ENCODE assay signal across 16 mouse cellular contexts in the genomic region with DNA sequence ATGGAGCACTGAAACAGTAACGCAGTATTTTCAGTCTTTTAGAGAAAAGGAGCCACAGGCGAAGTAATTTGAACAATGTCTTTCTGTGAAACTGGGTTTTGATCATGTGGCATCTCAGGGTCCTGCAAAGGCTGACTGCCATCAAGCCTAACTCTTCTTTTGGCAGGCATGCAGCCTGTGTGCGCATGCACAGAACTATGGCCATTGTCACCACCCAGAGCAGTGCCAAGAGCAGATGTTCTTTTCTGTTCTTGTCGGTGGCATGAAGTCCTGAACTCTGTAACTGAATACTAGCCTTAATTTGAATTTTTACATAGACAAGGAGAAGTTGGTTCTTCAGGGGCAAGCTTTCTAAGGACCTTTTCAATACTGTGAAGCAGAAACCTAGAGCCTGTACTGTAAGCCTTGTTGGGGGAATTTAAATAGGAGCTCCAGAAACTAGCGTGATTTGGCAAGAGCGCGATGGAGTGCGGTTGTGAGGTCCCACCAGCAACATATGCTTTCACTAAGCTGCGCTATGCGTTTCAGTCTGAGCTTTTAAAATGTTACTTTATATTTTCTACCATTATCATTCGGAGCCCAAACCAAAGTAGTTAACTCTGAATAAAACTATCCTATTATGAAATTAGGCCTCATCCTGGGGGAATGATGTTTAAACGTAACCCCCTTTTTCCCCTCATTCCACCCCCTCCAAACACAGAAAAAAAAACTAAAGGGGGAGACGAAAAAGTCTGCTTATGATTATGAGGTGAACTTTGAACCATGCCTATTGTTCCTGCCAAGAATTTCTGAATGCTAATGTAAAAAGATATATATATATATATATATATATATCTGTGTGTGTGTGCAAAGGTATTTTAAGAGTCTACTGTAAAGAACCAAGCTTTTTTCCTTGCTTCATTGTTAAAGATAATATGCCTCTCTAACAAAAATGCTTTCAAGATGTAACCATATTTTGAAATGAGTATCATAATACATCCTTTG.
A peak's percentile ranks its signal among the peaks of the same experiment; 100 is the strongest.
DNase-seq lines count a peak whose midpoint lies in the region; ATAC-seq and TF ChIP-seq lines count a peak whose summit lies in the region.
"Had no signal": no experiment of that assay in that cellular context is flagged by ENCODE, and none has a peak within 500 bp of the region (broad histone marks: within the 10 kb centered on the region; RNA-seq: fewer than 3 reads in every experiment).

No protein-coding gene starts in this region.

- WGBS in forebrain, postnatal 0 days, result 44% methylated on average over 13 of the region's 13 CpGs
- WGBS in stomach, embryonic 15.5 days, result 79% methylated on average over 13 of the region's 13 CpGs

- H3K36me3 ChIP-seq in forebrain, postnatal 0 days (ENCODE audit: insufficient read depth), result no peaks in the 10 kb centered on the region
- no peaks in the 10 kb centered on the region for H3K36me3 ChIP-seq in stomach, embryonic 15.5 days
- H3K36me3 ChIP-seq: neural tube, embryonic 15.5 days had no signal

- ATAC-seq in frontal cortex, adult (ENCODE audit: low TSS enrichment), result peak; percentile 47; the same call in 1 of the 2 replicates
- peak; percentile 53; the same call in 1 of the 2 replicates for ATAC-seq in forebrain, postnatal 0 days
- ATAC-seq in stomach, embryonic 15.5 days (ENCODE audit: insufficient read depth, low FRiP score, low read depth), result no peak

- H3K27ac ChIP-seq in forebrain, postnatal 0 days (ENCODE audit: low read depth, low read length), result no peak overlapping the region
- peak overlapping the region; percentile 11; the same call in 1 of the 2 replicates for H3K27ac ChIP-seq in stomach, embryonic 15.5 days
- H3K27ac ChIP-seq: left cerebral cortex, adult 2 months; neural tube, embryonic 15.5 days had no signal

- TF ChIP-seq CTCF in forebrain, postnatal 0 days (IDR thresholded peaks at IDR 0.05; ENCODE audit: low read depth), result no peak

- no peaks in the 10 kb centered on the region for H3K9me3 ChIP-seq in forebrain, postnatal 0 days (ENCODE audit: low read length)
- no peaks in the 10 kb centered on the region for H3K9me3 ChIP-seq in stomach, embryonic 15.5 days
- H3K9me3 ChIP-seq: neural tube, embryonic 15.5 days had no signal

- no peaks in the 10 kb centered on the region for H3K27me3 ChIP-seq in forebrain, postnatal 0 days (ENCODE audit: insufficient read depth, low read length)
- no peaks in the 10 kb centered on the region for H3K27me3 ChIP-seq in stomach, embryonic 15.5 days (replicated peaks)
- H3K27me3 ChIP-seq: neural tube, embryonic 15.5 days had no signal

- H3K4me2 ChIP-seq in forebrain, postnatal 0 days (ENCODE audit: low read depth), result no peak overlapping the region
- H3K4me2 ChIP-seq in stomach, embryonic 15.5 days, result no peak overlapping the region
- H3K4me2 ChIP-seq: liver, embryonic 11.5 days; neural tube, embryonic 15.5 days had no signal

- no peaks in the 10 kb centered on the region; the same call in 1 of the 2 replicates for H3K4me1 ChIP-seq in forebrain, postnatal 0 days (ENCODE audit: insufficient read depth)
- no peaks in the 10 kb centered on the region for H3K4me1 ChIP-seq in stomach, embryonic 15.5 days
- H3K4me1 ChIP-seq: neural tube, embryonic 15.5 days had no signal

- no peak overlapping the region for H3K4me3 ChIP-seq in forebrain, postnatal 0 days (ENCODE audit: low read depth, low read length)
- no peak overlapping the region for H3K4me3 ChIP-seq in stomach, embryonic 15.5 days (replicated peaks)
- H3K4me3 ChIP-seq: erythroblast, embryonic 14.5 days; left cerebral cortex, adult 2 months; neural tube, embryonic 15.5 days had no signal

- no peak overlapping the region for H3K9ac ChIP-seq in forebrain, postnatal 0 days
- no peak overlapping the region for H3K9ac ChIP-seq in stomach, embryonic 15.5 days
- H3K9ac ChIP-seq: neural tube, embryonic 15.5 days had no signal

- DNase-seq in frontal cortex, postnatal 10 days (ENCODE audit: low spot score in 2 of 2), result no peak
- DNase-seq in right cerebral cortex, postnatal 10 days (ENCODE audit: low spot score in 2 of 2), result peak; percentile 26 to 40
- no peak for DNase-seq in right cerebral cortex, adult 2 months (ENCODE audit: low spot score in 2 of 2)
- DNase-seq in forebrain, postnatal 0 days, result peak; percentile 41
- DNase-seq in urinary bladder, postnatal 4 days (ENCODE audit: low spot score in 2 of 2), result no peak
- DNase-seq in testis, postnatal 10 days (ENCODE audit: low spot score), result no peak
- DNase-seq: cerebellum, adult 11-12 months; heart, adult 11 months; kidney, adult 9 months; thymus, adult 18-20 months had no signal

Comparison
In these comparisons a context has a peak if more than half of its experiments do, and no peak if none do; other contexts are left out.
1. DNase-seq: peak in right cerebral cortex, postnatal 10 days (2 of 2) and forebrain, postnatal 0 days (single experiment); none in frontal cortex, postnatal 10 days (0 of 2), right cerebral cortex, adult 2 months (0 of 2), urinary bladder, postnatal 4 days (0 of 2) and testis, postnatal 10 days (single experiment).